Mouse (Mus musculus): ENCODE results near the gene Gm29666. TPM values are rescaled to one million over a fixed set of nuclear protein-coding genes. Genes with fewer than 3 reads are reported as not detected.

Gene Gm29666
- total RNA-seq (2021) = 1 to 10 TPM; 1.6 to 1.7 TPM

DNA sequence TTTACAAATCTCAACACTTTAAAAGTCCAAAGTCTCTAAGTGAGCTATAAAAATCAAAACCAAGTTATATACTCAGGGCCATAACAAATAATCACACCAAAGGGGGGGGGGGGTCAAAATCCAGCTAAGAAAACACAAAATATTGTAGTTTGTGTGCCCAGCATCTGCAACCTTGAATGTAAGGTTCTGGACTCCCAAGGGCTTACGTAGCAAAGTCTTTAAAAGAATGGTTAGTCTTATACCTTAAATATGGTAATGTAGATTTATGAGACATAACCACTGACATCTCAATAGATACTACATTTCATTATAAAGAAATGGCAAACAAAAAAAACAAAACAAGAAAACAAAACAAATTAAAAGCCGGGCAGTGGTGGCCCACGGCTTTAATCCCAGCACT, at the start of gene Gm29666:
Gene Gm29666 (minus strand): TSS at position 101 of the 400 bp plus-strand sequence.
- intact Hi-C loops (cut with DNase I) = loop anchor here (5.0 to 10.0 kb wide), 2 partner anchors 65 to 163 kb away; partner anchors contain the start of gene Phf21b
- DNase-seq = no peak

DNA sequence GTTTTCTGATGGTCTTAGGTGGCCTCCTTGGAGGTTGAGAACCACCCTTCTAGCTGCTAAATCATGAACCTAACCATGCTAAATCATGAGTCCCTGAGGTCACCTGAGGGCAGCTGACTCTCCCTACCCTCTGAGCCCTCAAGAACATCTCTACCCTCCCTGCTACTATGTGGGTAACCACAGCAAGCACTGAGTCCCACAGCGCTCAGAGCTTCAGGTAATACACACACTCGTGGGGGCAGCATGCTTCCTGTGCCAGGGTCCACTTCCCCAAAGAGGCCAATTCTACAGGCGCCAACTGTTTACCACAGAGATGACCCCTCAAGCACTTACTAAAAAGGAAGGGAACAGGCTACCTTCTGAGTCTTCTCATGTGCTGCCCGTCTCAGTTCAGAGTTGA, 48.7 kb upstream of the Gm29666 start:
- intact Hi-C loops (cut with DNase I) = no loop called here
- DNase-seq = no peak

- intact Hi-C loops (cut with DNase I) = no loop called here
- no peak for DNase-seq
Observed at GRCm38 (mm10) chr15:84965575-84966360, 45.9 kb upstream of the Gm29666 start.

DNA sequence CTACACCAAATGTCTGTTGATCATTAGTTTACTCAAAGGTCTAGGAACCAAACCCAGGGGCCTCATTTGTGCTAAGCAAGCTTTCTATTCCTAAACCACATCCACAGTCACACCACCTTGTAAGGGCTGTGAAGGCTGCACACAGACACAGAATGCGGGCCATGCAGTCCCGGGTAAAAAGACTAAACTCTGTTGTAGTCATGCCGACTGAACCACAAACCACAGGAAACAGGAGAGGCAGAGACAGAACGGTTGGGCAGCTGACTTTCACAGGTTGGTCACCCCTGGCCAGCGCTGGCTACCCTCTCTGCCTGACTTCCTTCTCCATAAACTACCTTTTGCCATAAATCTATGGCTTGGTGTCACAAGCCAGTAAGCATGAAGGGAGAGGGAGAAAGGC, 44.9 kb upstream of the Gm29666 start:
- intact Hi-C loops (cut with DNase I) = no loop called here
- no peak for DNase-seq

DNA sequence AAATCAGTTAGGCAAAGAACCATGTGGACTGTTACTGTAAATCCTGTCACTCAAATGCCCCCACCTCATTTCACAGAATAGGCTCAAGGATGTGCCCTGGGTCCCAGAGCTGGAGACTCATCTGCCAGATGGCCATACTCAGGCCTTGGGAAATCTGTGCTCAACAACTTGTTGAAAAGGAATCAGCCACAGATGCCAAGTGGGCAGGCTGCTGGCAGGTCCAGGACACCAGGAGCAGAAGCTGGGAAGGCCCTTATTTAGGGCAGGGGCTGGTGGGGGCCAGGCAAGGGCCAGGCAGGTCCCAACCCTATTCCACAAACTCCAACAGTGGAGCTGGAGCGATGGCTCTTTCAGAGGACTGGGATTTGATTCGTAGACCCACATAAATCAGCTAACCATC, 42.7 kb upstream of the Gm29666 start:
- DNase-seq = no peak
- intact Hi-C loops (cut with DNase I) = no loop called here

DNA sequence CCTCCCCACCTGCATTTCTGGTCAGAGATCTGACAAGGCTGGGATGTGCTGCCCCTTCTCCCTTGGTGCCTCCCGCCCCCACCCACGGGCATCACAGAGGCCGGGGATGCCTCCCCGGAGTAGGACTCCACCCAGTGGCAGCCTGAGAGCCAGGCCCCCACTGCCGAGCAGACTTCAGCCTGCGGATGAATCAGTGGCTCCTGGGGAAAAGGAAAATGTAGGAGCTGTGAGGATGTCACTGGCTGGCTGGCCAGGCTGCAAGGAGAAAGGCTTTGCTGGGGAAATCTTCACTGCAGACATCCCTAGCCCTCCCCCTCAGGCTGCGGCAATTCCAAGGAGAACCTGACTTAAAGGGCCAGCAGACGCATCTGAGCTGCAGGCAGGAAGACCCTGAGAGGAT, 40.9 kb upstream of the Gm29666 start:
- intact Hi-C loops (cut with DNase I) = loop anchor here (1.0 kb wide), 1 partner anchor 182 kb away; no protein-coding TSS in a partner anchor
- DNase-seq = no peak

- no peak for DNase-seq
- intact Hi-C loops (cut with DNase I) = loop anchor here (1.0 kb wide), 1 partner anchor 182 kb away; no protein-coding TSS in a partner anchor
Observed at GRCm38 (mm10) chr15:84959891-84960290, 40.1 kb upstream of the Gm29666 start.

DNA sequence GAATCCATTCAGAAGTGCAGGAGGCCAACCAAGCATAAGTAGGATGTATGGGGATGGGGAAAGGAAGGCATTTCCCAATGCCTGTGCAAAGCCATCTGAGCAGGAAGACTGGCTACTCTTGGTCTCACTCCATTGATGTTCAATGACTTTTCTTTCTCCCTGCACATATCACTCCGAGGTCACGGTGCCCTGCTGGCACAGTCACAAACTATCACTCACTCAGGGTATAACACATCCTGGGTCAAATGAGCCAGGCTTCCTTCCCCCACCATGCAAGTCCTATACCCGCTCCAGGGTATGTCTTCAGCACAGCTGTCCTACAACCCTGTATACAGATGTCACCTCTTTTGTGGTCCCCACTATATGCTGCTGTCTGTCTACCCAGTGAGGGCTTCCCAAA, 38.5 kb upstream of the Gm29666 start:
- DNase-seq = no peak
- intact Hi-C loops (cut with DNase I) = no loop called here

DNA sequence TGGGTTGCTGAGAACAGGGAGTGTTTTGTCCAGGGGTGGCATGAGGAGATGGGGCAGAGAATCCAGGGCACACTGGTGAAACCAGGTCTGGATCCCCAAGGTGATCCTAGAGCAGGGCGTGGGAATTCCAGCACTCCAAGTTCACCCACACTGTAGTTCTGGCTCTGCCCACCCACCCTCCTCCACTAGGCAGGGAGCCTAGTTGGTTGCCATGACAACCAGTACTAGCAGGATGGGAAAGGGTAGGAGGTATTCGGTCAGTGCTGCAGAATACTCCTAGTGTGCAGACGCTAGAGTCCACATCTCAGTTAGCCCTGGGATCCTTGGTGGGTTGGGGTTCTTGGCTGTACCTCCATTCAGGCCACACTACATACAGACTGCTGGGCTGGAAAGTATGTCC, 38.0 kb upstream of the Gm29666 start:
- DNase-seq = peak; percentile 66
- intact Hi-C loops (cut with DNase I) = no loop called here

DNA sequence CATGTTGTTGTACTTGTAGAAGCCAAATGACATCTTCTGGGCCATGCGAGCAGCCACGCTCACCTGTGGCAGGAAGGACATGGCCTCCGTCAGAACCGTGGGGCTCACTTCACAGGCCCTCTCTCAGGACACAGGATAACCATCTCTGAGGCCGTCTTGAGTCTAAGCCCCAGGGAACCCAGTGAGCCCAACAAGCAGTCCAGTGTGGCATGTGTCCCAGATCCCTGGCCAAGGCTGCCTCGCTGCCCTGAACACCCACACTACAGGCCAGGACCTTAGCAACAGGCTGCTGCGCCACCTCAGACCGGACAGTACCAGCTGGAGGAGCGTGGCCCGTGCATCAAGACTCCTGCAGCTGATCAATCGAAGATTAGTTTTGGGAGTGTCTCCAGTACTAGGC, 33.4 kb upstream of the Gm29666 start:
- intact Hi-C loops (cut with DNase I) = no loop called here
- no peak for DNase-seq

GRCm38 (mm10) chr15:84950053-84950452, 30.2 kb upstream of the Gm29666 start:
- intact Hi-C loops (cut with DNase I) = no loop called here
- DNase-seq = no peak

GRCm38 (mm10) chr15:84948990-84949389, 29.2 kb upstream of the Gm29666 start:
- intact Hi-C loops (cut with DNase I) = no loop called here

GRCm38 (mm10) chr15:84944319-84944718, 24.5 kb upstream of the Gm29666 start:
- no peak for DNase-seq
- intact Hi-C loops (cut with DNase I) = no loop called here

More at GRCm38 (mm10) chr15:84948990-84949389, 29.2 kb upstream of the Gm29666 start:
- DNase-seq = no peak

DNA sequence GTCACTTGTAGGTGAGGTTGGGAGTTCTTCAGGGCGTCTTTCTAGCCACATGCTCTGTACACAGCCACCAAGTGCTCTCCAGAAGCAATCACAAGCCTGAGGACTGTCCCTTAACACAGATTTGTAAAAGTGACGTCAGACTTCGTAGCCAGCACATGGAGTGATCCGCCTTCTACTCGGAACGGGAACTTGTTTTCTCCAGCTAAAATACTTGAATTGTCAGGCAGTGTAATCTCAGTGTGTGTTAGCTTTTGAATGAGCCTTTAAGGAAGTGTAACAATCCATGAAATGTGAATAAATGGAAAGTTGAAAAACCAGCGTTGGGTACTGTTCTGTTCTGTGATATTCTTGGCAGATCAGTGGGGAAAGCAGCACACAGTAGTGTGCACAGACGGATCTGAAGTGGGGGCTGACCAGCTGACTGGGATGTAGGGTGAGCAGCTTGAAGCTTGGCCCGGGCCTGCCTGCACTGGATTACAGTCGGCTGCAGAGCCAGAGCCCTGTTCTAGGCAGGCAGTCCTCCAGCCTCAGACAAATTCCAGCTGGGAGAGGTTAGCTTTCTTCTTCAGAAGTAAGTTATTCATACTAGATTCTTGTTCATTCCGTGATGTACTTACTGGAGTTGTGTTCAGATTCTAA, 22.9 kb upstream of the Gm29666 start:
- intact Hi-C loops (cut with DNase I) = no loop called here

DNA sequence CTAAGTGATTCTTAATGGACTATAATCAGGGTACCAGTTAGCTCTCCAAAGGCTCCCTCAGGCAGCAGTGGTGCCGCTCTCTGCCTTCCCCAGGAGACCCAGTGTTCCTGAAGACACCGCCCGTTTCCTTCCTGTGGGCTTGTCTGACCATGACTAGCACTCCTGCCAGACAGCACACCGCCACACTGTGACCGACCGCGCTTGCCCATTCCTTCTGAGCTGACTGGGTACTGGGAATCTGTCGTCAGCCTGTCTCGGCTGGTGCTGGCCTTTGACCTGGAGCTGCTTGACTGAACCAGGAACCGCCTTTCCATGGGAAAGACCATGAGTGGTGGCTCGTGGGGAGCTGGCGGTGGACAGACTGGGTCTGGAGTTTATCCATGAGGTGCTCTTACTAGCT, 20.3 kb upstream of the Gm29666 start:
- DNase-seq = no peak
- intact Hi-C loops (cut with DNase I) = no loop called here

More for the DNA sequence above, 22.9 kb upstream of the Gm29666 start:
- peak; percentile 41 for DNase-seq

GRCm38 (mm10) chr15:84934901-84935300, 15.1 kb upstream of the Gm29666 start:
- intact Hi-C loops (cut with DNase I) = loop anchor here (10.0 kb wide), 1 partner anchor 120 kb away; no protein-coding TSS in a partner anchor
- no peak for DNase-seq

DNA sequence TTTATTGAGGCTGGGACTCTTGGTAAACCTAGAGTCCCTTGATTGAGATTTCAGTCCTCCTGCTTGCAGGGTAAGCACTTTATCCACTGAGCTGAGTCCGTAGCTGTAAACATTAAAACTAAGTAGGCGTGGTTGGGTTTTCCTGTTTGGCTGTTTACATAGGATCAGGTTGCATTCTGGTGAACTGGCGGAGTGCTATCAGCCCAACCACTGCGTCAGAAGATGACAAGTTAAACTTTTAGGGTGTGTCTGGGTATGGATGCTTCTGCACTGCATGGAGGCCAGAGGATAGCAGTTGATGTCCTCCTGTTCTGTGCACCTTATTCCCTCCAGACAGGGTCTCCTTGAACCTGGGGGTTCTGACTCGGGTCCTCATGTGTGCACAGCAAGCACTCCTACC, 12.5 kb upstream of the Gm29666 start:
- intact Hi-C loops (cut with DNase I) = loop anchor here (10.0 kb wide), 1 partner anchor 122 kb away; no protein-coding TSS in a partner anchor
- DNase-seq = no peak

GRCm38 (mm10) chr15:84925495-84926018, 5.7 kb upstream of the Gm29666 start:
- no peak for DNase-seq
- intact Hi-C loops (cut with DNase I) = loop anchor here (10.0 kb wide), 1 partner anchor 71 kb away; the partner anchor contains the start of gene Phf21b

GRCm38 (mm10) chr15:84924781-84925315, 5.0 kb upstream of the Gm29666 start:
- intact Hi-C loops (cut with DNase I) = loop anchor here (5.0 to 10.0 kb wide), 2 partner anchors 70 to 168 kb away; partner anchors contain the start of gene Phf21b

DNA sequence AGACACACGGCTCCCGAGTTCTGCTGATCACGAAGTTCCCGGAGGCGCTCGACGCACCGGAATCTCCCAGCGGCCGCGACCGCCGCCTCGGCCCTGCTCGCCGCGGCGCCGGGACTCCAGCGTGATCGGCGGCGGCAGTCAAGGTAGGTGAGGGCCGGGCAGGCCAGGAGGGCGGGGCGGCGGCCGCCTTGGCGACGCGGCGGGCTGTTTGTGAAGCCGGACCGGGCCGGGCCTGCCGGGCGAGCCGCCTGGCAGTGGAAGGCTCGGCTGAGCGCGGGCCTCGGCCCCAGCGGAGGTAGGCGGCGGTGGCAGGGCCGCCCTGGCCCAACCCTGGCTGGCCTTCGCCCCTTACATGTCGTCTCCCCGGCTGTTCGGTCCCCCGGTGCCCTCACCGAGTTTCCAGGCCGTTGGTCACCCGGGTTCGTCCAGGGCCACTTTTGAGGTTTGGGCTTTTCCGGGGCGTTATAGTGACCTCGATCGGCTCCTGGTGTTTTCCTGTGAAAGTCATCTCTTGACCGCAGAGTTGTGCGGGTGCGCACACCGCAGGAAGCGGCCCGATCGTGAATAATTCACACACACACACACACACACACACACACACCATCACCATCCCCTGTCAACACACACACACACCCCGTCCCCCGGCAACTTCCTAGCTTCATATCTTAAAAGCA, 3.8 kb upstream of the Gm29666 start:
- DNase-seq = no peak
- intact Hi-C loops (cut with DNase I) = loop anchor here (5.0 to 10.0 kb wide), 2 partner anchors 69 to 166 kb away; partner anchors contain the start of gene Phf21b

More at GRCm38 (mm10) chr15:84924781-84925315, 5.0 kb upstream of the Gm29666 start:
- DNase-seq = no peak

Data from left cerebral cortex, postnatal 4 days (tissue).